Mouse (Mus musculus) embryo, embryonic 11.5 days (tissue): Measurements from ENCODE around the gene Zfp697.
"Not testable (repeated sequence)": the region's sequence is repeated elsewhere in the genome, so short reads cannot be mapped to it uniquely, and the experiment has no call there.

Source experiments
- DNase-seq: peaks from one replicate; pipeline ENCODE4 v3.0.0-alpha.2; 2012; ENCODE audit warnings: low read depth, low spot score

Zfp697 gene

DNA sequence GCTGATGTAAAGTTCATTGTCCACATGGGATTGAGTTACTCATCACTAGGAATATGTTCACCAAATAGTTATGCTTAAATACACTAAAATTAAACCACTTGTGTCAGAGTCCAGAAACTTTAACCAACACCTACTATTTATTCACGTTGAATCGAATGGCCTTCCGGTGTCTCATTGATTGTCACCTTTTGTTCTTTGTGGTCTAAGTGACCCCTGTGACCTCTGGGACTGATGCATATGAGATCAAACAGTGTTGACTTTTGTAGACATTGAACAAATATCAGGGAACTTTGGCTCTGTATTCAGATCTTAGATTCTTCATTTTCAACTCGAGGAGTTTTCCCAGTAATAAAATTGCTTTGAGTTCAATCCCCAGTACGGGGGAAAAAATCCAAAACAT lies 125.0 kb downstream of the Zfp697 start:
- not testable (repeated sequence) for DNase-seq

DNA sequence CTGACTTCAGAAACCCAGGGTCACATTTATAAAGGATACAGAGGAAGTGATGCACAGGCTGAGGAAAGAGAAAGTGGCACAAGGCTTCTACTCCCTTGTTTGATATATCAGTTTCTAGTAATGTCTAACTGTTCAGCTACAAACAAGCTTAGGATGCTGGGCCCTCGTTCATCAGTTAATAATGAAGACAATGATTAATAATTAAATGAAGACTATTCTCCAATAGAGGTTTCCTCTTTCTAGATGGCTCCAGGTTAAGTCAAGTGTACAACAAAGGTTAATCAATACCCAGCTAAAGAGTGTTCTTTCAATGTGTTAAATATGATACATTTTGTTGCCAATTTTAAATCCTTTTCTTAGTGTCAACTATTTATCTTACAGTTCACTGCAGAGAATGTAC lies 128.2 kb downstream of the Zfp697 start, which contains the start of gene Hsd3b4:
Hsd3b4 (minus strand) TSS at position 101 of the 400 bp plus-strand sequence.
- not testable (repeated sequence) for DNase-seq

DNA sequence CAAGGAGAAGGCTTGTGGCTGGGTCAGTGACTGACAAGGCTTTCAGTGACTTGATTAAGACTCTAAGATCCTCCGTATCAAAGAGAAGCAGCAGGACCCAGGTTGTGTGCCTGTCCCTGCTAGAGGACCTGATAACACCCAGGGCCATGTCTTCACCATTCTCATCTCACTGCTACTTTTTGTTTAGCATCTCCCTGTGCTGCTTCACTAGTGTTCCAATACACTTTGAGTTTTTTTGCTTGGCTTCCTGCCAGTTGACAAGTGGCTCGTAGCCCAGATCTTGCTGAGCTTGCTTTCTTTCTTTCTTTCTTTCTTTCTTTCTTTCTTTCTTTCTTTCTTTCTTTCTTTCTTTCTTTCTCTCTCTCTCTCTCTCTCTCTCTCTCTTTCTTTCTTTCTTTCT lies 140.5 kb downstream of the Zfp697 start:
- DNase-seq = not testable (repeated sequence)

DNA sequence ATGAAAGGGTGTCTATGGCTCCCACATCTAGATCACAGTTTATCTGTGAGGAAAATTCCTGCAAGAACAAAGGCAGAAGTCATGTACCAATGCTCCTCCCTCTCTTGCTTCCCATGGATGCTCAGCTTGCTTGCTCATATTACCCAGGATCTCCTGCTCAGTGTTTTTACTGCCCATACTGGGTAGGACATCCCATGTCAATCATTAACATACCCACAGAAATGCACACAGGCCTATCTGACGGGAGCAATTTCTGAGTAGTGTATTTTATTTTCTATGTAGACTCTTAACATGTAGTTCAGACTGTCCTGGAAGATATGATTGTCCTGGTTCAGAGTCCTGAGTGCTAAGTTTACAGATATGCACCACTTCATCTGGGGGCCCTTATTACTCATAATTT lies 142.3 kb downstream of the Zfp697 start:
- not testable (repeated sequence) for DNase-seq

DNA sequence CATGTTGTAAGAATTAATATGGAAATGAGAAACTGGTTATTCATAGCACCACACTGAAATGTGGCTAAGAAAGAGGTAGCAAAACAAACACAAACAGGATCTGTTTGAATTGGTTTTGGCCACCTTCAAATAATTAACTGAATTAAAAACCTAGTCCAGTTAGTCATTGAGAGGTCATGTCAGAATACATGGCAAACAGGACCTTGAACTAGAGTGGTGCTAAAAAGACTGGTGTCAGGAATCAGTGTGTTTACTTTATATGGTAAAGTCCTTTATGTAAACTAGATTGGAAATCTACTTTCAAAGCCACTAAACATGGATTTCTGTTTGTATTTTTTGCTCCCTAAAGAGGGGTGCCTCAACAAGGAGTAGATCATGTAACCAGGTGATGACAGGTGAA lies 142.7 kb downstream of the Zfp697 start:
- not testable (repeated sequence) for DNase-seq

DNA sequence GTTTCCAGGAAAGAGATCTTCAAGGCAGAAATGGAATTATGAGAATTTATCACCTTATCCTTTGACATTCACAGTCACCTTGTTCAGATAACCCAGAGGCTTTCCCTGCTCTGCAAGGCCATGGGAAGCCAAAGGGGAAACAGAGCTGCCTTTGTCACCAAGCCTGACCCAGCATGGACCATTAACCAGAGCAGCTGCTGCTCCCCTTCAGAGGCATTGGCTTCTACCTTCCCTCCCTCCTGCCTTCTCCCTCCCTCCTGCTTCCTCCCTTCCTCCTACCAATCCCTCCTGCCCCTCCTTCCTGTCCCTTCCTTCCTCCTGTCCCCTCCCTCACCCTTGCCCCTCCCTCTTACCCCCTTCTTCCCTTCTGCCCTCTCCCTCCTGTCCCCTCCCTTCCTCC lies 165.4 kb downstream of the Zfp697 start:
- DNase-seq = not testable (repeated sequence)

DNA sequence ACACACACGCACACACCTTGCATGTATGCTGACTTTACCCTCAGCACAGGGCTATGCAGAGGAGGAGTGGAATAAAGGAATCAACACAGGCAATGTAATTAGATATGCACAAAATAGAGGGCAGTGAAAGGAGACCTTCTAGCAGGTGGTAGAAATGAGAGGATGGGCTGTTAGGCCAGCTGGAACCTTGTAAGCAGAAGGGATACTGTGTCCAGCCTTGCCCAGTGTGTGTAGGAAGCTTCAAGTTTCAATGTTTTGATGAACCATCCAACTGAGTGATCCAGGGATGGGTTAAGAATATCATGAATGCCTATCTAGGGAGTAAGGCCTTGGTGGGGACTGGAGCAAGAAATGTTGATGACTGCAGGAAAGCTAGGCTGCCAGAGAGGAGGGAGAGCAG lies 166.2 kb downstream of the Zfp697 start:
- DNase-seq = not testable (repeated sequence)

DNA sequence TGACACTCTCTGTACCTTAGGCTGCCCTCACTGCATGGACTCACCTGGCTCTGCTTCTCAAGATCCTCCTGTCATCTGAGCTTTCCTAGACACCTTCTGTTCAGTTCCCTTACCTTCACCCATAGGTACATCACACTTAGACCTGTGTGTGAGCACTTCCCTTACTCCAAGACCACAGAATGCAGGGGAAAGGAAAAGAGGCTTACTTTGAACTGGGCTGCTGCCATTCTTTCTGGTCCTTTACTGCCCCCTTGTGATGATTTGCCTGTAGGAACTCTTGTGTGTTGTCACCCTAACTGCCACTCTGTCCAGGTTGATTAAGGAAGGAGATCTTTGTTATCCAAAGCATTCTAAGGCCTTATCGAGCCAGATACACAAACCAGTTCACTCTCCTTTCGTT lies 168.0 kb downstream of the Zfp697 start:
- DNase-seq = not testable (repeated sequence)

DNA sequence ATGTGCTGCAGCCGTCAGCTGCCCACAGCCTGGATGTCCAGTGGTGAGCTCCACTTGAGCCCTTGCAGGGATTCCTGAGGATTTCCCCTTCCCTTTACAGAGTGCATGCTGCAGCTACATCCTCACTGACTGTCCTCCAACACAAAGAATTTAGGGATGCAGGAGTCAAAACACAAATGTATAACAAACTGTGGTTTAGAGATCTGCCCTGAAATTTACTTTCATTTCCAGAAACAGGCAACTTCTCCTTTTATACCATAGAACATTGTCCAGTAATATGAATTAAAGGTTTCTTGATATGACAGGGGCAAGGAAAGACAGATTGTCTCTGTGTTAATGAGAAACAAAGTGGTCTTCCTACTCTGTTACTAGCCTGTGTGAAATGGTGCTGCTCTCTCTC lies 168.6 kb downstream of the Zfp697 start:
- not testable (repeated sequence) for DNase-seq

DNA sequence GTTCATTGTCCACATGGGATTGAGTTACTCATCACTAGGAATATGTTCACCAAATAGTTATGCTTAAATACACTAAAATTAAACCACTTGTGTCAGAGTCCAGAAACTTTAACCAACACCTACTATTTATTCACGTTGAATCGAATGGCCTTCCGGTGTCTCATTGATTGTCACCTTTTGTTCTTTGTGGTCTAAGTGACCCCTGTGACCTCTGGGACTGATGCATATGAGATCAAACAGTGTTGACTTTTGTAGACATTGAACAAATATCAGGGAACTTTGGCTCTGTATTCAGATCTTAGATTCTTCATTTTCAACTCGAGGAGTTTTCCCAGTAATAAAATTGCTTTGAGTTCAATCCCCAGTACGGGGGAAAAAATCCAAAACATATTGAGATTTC lies 178.4 kb downstream of the Zfp697 start:
- DNase-seq = not testable (repeated sequence)

DNA sequence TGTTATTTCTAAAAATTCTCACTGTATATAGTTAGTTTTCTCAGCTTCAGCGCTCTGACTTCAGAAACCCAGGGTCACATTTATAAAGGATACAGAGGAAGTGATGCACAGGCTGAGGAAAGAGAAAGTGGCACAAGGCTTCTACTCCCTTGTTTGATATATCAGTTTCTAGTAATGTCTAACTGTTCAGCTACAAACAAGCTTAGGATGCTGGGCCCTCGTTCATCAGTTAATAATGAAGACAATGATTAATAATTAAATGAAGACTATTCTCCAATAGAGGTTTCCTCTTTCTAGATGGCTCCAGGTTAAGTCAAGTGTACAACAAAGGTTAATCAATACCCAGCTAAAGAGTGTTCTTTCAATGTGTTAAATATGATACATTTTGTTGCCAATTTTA lies 181.6 kb downstream of the Zfp697 start:
- not testable (repeated sequence) for DNase-seq

DNA sequence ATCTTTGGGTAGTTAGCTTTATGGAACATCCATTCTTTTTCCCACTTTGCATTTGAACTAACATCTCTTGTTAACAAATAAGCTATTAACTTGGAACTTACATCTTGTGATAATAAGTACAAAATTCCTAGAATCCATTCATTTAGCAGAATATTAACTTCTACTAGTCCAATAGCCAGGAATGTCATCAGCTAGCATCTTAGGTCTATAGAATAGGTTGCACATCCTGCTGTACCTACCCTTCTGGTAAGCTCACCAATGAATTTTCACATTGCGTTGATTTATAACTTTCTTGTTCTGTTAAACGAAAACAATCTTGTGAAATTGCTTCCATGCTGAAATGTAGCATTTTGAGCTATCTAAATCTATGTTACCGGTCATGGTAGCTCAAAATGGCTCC lies 182.6 kb downstream of the Zfp697 start:
- DNase-seq = not testable (repeated sequence)

DNA sequence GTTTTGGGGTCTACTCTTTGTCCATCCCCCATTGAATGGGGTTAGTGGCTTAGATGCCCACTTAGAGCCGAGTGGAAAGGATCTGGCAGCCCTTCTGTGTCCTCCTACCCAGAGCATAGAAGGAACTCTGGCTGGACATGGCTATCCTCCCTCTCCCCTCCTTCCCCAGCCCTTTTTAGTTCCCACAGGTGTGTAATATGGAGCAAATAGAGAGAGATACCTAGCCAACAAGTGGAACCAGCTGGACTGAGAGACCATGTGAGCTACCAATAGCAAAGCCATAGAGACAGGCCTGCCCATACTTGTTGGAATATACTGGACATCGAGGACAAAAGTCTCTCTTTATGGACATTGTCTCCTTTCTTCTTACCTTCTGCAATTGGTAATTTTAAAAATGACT lies 185.5 kb downstream of the Zfp697 start:
- not testable (repeated sequence) for DNase-seq

DNA sequence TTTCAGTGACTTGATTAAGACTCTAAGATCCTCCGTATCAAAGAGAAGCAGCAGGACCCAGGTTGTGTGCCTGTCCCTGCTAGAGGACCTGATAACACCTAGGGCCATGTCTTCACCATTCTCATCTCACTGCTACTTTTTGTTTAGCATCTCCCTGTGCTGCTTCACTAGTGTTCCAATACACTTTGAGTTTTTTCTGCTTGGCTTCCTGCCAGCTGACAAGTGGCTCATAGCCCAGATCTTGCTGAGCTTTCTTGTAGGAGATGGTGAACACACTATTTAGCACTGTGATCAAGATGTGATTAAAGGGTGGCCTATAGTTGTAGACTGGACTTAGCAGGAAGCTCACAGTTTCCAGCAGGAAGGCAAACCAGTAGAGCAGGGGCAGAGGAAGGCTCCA lies 198.8 kb downstream of the Zfp697 start:
- DNase-seq = peak; percentile 1

DNA sequence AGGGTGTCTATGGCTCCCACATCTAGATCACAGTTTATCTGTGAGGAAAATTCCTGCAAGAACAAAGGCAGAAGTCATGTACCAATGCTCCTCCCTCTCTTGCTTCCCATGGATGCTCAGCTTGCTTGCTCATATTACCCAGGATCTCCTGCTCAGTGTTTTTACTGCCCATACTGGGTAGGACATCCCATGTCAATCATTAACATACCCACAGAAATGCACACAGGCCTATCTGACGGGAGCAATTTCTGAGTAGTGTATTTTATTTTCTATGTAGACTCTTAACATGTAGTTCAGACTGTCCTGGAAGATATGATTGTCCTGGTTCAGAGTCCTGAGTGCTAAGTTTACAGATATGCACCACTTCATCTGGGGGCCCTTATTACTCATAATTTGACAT lies 199.9 kb downstream of the Zfp697 start:
- DNase-seq = not testable (repeated sequence)

DNA sequence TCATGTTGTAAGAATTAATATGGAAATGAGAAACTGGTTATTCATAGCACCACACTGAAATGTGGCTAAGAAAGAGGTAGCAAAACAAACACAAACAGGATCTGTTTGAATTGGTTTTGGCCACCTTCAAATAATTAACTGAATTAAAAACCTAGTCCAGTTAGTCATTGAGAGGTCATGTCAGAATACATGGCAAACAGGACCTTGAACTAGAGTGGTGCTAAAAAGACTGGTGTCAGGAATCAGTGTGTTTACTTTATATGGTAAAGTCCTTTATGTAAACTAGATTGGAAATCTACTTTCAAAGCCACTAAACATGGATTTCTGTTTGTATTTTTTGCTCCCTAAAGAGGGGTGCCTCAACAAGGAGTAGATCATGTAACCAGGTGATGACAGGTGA lies 200.4 kb downstream of the Zfp697 start:
- DNase-seq = not testable (repeated sequence)

DNA sequence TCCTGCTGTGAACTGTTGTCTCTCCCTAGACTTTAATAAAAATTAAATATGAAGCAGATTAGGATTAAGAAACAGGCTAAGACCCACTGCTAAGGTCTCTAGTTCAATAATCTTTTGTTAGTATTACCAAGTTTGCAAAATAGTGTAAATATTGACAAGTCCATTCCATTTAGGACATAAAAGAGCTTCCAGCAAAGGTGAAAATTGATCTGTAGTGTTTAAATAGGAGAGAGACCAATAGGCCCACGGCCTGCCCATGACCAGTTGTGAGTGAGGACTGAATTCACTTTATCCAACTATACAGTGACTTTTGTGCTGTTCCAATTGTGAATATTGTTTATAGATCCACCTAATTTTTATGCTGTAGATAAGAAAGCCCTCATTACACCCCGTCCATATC lies 205.5 kb downstream of the Zfp697 start:
- no peak for DNase-seq

DNA sequence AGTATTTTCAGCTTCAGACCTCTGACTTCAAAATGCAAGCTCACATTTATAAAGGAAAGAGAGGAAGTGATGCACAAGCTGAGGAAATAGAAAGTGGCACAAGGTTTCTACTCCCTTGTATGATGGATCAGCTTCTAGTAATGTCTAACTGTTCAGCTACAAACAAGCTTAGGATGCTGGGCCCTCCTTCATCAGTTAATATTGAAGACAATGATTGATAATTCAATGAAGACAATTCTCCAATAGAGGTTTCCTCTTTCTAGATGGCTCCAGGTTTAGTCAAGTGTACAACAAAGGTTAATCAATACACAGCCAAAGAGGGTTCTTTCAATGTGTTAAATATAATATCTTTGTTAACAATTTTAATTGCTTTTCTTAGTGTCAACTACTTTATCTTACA lies 206.4 kb downstream of the Zfp697 start, which contains the start of gene Gm10681:
Gm10681 (minus strand) TSS at position 101 of the 400 bp plus-strand sequence.
- no peak for DNase-seq

DNA sequence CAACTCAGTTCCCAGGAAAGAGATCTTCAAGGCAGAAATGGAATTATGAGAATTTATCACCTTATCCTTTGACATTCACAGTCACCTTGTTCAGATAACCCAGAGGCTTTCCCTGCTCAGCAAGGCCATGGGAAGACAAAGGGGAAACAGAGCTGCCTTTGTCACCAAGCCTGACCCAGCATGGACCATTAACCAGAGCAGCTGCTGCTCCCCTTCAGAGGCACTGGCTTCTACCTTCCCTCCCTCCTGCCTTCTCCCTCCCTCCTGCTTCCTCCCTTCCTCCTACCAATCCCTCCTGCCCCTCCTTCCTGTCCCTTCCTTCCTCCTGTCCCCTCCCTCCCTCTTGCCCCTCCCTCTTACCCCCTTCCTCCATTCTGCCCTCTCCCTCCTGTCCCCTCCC lies 231.3 kb downstream of the Zfp697 start:
- not testable (repeated sequence) for DNase-seq

DNA sequence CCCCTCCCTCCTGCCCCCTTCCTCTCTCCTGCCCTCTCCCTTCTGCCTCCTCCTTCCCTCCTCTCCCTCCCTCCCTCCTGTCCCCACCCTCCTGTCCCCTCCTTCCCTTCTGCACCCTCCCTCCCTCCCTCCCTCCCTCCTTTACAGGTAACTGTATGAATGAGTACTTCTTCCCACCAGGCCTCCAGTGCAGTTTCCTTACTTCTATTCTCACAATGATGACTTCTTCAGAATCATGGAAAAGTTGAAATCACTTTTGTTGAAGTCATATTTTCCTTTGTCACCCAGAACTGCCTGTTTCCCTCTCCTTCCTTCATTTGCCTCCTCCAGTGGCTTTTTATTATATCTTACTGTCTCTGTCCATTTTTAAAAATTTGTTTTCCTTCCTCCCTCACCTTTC lies 231.7 kb downstream of the Zfp697 start:
- no peak for DNase-seq

DNA sequence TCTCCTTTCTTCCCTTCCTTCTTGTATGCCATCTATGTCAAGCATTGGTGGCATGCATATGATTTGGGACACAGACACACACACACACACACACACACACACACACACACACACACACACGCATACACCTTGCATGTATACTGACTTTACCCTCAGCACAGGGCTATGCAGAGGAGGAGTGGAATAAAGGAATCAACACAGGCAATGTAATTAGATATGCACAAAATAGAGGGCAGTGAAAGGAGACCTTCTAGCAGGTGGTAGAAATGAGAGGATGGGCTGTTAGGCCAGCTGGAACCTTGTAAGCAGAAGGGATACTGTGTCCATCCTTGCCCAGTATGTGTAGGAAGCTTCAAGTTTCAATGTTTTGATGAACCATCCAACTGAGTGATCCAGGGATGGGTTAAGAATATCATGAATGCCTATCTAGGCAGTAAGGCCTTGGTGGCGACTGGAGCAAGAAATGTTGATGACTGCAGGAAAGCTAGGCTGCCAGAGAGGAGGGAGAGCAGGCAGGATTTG lies 232.2 kb downstream of the Zfp697 start:
- DNase-seq = not testable (repeated sequence)

DNA sequence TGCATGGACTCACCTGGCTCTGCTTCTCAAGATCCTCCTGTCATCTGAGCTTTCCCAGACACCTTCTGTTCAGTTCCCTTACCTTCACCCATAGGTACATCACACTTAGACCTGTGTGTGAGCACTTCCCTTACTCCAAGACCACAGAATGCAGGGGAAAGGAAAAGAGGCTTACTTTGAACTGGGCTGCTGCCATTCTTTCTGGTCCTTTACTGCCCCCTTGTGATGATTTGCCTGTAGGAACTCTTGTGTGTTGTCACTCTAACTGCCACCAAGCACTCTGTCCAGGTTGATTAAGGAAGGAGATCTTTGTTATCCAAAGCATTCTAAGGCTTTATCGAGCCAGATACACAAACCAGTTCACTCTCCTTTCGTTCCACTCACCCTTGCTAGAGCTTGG lies 234.0 kb downstream of the Zfp697 start:
- DNase-seq = not testable (repeated sequence)

DNA sequence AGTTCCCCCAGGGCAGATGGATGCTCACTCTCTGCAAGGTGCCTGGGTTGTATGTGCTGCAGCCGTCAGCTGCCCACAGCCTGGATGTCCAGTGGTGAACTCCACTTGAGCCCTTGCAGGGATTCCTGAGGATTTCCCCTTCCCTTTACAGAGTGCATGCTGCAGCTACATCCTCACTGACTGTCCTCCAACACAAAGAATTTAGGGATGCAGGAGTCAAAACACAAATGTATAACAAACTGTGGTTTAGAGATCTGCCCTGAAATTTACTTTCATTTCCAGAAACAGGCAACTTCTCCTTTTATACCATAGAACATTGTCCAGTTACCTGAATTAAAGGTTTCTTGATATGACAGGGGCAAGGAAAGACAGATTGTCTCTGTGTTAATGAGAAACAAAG lies 234.5 kb downstream of the Zfp697 start:
- not testable (repeated sequence) for DNase-seq

DNA sequence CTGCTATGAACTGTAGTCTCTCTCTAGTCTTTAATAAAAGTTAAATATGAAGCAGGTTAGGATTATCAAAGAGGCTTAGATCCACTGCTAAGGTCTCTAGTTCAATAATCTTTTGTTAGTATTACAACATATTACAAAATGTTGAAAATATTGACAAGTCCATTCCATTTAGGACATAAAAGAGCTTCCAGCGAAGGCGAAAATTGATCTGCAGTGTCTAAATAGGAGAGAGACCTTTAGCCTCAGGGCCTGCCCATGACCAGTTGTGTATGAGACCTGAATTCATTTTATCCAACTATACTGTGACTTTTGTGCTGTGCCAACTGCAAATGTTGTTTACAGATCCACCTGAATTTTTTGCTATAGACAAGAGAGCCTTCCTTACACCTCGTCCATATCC lies 247.4 kb downstream of the Zfp697 start:
- no peak for DNase-seq
